Mouse (Mus musculus): ENCODE results near the gene Pak2. TPM values are rescaled to one million over a fixed set of nuclear protein-coding genes. Genes with fewer than 3 reads are reported as not detected.

Pak2 gene
- 10 to 100 TPM; 29.4 to 32.2 (median 30.6) TPM for total RNA-seq (2022)

DNA sequence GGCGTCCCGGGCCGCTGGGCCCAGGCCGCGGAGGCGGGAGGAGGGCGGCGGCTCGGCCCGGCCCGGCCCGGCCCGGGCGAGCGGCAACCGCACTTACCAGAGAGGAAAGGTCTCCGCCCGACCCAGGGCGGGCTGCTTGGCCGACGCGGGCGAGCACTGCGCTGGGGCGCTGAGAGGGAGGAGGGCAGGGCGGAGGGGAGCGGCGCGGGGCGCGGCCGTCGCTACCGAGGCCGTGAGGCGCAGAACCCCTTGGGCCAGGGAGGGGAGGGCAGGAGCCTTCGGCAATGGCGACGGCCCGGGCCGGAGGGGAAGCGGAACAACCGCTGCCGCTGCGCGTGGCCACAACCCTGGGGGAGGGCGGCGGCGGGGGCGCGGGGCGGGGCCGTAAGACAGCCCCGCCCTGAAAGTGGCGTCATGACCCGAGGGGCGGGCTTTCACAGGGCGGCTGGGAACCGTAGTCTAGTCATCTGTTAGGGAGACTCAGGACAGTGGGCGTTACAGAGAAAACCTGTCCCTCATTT lies at the start of gene Pak2:
Gene Pak2, minus strand, starts transcription at position 352 of the 521 bp plus-strand sequence.
- DNase-seq (ENCODE audit: low spot score in 2 of 2): peak; percentile 68 to 72

DNA sequence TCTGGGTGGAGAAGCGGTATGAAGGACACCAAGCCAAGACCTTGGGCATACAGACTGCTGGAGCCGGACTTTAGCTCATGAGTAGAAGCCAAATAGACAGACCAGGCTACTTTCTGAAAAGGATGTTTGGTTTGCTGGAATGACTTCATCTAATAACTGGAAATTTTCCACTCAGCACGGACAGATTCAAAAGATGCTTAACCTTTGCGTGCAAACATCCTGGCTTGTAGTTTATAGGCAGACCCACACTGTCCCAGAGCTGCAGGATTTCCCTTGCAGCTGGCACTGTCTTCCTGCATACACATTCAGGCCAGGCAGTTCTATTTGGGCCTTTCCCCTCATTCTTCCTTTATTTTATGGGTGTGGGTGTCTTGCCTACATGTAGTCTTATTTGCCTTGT lies 47.9 kb upstream of the Pak2 start:
- no peak for DNase-seq (ENCODE audit: low spot score in 2 of 2)

DNA sequence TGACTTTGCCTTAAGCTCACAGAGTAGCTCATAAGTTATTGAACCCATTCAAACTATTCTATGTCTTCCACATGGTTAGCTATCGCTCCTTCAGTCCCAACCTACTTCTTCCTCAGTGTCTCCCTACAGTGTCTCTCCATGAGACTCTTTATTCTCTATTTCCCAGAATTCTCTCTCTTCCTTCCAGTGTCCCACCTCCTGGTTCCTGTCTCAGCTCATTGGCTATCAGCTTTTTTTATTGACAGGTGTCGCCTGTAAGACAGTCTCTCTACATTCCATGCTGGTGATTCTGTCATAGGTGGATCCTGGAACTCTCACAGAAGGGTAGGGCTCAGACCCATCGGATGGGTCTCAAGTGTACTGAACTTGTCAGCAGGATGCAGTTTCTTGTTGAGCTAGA lies 46.2 kb upstream of the Pak2 start:
- no peak for DNase-seq (ENCODE audit: low spot score in 2 of 2)

DNA sequence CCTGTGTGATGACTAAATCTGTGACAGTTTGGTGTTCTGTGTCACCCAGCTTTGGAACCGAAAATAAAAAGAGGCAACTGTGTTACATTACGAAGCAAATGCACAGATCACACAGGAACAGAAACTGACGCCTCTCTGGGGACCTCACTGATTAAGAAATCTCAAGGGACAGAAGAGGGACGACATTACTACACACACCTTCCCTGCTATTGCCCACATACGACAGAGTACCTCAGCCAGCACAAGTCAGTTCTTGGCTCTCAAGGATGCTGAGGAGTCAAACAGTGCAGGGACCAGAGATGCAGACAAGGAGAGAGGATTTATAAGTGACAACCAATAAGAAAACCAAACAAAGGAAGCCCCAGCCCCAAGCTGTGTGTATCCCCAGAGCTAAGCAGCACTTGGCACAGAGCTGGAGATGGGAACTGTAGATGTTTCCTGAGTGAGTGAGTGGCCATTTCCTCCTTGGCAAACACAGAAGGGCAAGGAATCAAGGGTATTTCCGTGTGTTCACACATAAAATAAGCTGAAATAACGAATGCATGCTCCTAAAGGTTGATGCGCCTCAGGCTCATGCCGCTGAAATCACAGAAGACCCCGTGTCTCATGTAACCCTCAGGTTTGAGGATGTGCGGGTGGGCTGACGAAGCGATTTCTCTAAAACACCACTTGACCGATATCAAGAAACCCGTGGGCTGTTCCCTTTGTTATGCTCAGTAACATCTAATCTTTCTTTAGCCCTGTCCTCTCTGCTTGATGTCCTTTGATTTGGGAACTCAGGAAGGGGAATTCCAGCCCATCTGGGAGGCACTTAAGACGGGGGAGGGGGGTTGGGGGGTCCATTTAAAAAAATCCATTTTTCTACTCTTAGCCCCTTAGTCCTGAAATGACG lies 45.5 kb upstream of the Pak2 start:
- DNase-seq (ENCODE audit: low spot score in 2 of 2): no peak

DNA sequence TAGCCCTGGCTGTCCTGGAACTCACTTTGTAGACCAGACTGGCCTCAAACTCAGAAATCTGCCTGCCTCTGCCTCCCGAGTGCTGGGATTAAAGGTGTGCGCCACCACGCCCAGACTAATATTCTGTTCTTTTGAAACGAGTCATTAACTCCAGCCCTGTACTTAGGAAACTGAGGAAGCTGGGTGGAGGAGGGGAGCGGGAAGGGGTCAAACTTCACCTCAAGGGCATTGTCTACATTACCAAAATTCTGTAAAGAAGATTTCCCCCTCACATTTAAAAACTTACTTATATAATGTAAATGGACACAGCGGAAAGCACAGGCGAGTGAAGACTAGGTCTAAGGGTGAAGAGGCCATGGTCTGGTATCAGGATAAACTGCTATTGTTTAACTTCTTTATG lies 44.9 kb upstream of the Pak2 start:
- no peak for DNase-seq (ENCODE audit: low spot score in 2 of 2)

DNA sequence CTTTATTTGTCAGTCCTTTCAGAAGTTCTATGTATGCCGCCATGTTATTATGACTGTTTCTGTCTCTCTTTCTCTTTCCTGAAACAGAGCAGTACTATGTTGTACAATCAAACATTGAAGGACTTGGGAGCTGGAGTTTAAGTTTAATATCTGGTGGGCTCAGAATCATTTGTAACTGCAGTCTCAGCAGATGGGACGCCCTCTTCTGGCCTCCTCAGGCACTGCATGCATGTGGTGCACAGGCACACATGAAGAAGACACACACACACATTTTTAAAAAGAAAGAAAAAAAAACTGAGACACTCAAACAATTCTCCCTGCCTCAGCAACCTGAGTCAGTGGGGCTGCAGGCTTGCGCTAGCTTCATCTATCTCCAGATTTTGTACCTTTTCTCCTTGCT lies 41.3 kb upstream of the Pak2 start:
- no peak for DNase-seq (ENCODE audit: low spot score in 2 of 2)

DNA sequence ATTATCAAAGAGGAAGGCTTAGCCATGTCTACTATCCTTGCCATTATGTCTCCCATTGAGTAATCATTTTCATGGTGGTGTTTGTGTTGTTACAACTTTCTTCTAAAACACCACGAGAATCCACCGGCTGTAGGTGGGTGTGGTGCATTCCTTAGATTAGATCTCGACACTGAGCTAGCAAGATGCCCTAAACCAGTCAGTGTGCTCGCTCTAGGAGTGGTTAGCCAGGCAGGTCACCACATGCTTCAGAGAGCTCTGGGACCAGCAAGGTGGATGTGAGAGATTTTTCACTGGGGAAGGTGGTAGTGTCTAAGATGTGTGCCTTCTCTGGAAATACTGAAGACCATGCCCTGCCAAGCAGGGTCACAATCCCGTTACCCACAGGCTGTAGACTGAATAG lies 37.0 kb upstream of the Pak2 start:
- DNase-seq (ENCODE audit: low spot score in 2 of 2): no peak

DNA sequence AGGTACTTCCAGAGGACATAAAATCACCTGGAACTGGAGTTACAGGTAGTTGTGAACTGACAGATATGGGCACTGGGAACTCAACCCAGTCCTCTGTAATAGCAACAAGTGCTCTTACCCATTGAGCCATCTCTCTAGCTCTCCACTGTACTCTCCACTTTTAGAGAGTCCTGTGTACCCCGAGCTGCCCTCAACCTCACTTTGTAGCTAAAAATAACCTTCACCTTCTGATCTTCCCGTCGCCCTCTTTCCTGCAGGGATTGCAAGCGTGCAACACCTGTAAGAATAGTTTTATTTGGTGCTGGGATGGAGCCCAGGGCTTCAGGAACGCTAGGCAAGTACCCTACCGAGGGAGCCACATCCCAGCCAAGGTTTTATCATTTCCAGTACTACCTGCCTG lies 36.6 kb upstream of the Pak2 start:
- no peak for DNase-seq (ENCODE audit: low spot score in 2 of 2)

DNA sequence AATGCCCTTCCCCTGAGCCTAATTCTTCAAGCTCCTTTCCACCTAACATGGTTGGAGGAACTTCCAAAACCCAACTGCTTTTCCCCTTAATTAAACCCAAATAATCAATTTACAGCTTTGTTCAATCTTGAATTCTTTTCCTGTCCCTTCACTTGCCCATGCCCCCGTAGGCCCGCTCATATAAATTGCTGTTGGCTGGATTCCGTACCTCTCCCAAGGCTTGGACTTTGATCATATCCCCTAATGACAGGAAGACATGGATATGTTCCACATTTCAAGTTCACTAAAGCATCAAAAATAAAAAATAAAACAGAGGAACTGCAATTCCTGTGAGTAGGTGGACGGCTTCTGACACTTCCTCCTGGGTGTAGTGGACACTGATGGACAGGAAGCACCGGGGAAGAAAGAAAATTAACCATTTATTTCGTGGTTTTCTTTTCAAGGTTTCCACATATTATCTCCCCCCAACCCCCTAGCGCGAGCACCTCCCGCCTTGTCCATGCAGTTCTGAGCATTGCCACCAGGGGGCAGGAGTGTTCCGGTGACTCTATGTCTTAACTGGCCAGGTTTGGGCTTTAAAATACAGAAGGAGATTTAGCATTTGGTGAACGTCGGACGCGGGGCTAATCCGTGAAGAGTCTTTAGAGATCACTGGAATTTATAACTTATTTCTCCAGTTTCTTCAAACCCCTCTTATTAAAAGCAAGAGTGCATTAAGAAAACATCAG lies 36.0 kb upstream of the Pak2 start:
- DNase-seq (ENCODE audit: low spot score in 2 of 2): peak; percentile 53 to 84

DNA sequence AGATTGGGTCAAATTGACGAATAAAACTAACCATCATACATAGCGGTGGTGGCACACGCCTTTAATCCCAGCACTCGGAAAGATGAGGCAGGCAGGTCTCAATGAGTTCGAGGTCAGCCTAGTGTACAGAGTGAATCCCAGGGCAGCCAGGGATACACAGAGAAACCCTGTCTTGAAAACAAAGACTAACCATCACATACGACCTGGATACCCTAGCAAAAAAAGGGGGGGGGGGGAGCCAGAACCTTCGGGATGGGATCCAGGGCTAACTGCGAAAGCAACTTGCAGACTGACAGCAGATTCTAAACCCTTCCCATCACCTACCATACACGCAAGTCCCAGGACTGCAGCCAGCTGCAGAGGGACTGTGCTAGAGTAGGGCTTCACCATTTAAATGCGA lies 35.3 kb upstream of the Pak2 start:
- DNase-seq (ENCODE audit: low spot score in 2 of 2): no peak

DNA sequence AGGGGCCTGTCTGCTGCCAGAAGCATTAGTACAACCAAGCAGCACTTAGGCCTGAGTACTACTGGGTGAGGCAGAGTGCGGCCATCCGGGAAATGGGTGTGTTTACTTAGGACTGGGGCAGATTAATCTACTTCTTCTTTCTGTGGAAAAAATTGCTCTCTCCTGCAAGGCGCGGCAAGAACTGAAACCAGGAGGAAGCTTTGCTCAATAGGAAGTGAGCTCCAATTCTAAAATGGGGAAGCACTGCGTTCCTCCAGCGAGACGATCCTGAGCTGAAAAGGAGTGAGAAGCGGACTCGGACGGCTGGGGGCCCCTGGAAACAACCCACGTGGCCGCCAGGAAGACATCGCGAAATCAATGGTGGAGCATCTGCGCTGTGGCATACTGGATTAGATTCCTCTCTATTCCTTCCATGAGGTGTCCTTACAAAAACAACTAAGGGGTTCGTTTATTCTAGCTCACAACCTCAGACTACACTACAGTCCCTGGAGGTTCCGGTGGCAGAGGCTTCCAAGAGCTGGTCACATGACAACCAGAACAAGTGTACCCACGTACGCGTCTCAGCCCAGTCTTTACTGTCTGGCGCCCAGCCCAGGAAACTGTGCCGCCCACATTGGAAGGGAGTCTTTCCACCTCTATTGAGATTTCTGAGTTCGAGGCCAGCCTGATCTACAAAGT lies 34.5 kb upstream of the Pak2 start:
- peak; percentile 41 to 63 for DNase-seq (ENCODE audit: low spot score in 2 of 2)

DNA sequence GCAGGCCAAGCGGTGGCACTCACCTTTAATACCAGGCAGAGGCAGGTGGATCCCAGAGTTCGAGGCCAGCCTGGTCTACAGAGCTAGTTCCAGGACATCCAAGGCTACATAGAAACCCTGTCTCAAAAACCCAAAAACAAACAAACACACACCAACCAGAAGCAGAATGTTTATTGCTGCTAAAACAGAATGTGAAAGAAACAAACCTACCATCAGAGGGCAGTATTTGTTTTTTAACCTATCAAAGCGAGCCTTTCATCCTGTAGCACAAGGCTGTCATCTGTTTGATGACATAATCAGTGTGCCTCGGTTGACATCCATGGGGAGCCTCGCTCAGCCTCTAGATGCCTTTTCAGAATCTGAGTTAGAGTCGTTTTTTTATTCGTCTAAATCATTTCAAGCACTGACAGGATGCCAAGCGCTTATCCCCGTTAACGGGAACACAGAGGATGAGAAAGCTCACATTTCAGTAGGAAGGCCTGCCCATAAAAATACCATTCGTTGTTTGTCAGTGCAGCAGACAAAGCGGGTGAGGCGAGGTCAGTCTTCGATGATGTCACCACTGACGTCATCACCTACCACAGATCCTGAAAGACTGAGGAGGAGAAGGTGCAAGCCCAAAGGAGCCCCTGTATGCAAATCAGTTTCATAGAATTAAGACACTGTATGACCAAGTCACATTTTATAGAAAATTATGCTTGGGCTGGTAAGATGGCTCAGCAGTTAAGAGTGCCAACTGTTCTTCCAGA lies 32.0 kb upstream of the Pak2 start:
- DNase-seq (ENCODE audit: low spot score in 2 of 2): no peak

DNA sequence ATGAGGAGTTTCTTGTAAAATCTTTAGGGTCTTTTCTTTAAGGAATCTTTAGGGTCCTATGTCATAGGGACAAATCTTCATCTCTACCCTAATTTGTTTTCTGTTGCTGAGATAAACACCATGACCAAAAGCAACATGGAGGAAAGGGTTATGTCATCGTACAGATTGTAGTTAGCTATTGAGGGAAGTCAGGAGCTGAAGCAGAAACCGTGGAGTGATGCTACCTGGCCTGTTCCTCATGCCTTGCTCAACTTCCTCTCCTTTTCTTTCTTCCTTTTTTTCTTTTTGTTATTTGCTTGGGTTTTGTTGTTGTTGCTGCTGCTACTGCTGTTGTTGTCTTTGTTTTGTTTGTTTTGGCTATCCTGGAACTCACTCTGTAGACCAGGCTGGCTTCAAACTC lies 29.4 kb upstream of the Pak2 start:
- no peak for DNase-seq (ENCODE audit: low spot score in 2 of 2)

DNA sequence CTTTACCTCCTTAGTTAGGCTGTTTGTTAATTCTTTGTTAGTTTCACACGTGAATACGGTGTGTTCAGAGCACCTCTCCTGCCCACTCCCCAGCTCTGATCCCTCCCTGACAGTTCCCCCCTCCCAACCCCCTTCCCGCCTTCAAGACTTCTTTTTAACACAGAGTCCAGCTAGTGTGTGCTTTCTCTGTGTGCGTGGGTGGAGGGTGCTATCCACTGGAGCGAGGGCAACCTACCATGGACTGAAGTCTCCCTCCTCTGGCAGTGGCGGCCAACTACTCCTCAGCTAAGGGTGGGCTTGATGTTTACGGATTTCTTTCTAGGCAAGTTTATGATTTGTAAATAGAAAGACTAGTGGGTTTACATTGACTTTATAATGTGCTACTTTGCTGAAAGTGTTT lies 29.0 kb upstream of the Pak2 start:
- DNase-seq (ENCODE audit: low spot score in 2 of 2): no peak

DNA sequence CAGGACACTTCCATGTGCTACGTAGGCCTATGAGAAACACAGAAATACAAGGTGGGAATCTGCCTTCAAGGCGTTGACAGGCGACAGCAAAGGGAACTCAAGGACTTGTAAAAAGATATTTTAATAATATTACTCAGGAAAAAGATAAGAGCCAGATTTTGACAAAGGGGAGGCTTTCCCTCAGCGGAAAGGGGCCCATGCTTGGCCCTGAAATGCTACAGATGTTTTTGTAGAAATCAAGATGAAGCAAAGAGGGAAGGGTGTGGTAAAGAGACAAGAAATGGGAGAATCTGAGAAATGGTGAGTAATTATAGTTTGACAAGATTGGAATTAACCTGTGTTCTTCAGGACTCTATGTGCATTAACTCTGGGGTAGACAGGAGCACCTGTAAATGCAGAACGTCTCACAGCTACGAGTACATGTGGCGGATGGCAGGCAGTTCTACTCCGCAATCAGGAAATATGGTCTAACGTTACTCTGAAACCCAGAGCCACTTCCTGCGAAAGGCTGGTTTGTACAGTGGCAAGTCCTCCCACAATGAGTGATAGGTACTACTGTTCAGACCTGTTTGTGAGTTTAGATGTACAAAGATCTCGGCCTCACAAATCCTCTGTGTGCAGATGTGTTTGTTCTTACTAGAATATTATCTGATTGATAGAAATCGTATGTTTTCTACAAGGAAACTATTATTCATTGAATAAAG lies 28.4 kb upstream of the Pak2 start:
- no peak for DNase-seq (ENCODE audit: low spot score in 2 of 2)

DNA sequence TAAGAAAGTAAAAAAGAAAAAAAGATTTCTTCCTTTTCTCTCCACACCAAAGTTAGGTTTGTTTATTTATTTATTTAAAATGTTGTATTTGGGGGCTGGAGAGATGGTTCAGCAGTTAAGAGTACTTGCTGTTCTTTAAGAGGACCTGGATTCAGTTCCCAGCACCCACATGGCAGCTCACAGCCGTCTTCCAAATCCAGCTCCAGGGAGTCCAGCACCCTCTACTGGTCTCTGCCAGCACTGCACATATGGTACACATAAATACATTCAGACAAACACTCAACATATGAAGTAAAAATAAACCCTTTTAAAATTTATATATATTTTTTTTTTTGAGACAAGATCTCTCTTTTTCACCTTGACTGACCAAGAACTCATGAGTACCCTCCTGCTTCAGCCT lies 26.6 kb upstream of the Pak2 start:
- no peak for DNase-seq (ENCODE audit: low spot score in 2 of 2)

DNA sequence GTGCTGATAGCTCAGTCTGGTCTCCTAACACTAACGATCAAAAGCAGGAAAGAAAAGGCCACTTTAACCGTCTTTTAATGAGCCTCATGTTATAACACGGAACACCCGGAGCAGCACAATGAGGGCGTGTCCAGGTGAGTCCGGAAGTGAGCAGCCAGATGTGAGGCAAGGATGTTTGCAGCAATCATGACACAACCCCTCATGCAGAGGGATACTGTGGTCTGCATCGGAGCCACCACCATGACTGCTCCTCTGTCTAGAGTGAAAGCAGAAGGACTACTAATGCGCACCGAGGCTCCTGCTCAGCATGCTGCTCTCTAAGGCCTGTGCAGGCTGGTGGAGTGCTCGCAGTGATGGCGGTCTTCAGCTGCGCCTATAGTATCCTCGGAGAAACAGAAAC lies 23.2 kb upstream of the Pak2 start:
- no peak for DNase-seq (ENCODE audit: low spot score in 2 of 2)

DNA sequence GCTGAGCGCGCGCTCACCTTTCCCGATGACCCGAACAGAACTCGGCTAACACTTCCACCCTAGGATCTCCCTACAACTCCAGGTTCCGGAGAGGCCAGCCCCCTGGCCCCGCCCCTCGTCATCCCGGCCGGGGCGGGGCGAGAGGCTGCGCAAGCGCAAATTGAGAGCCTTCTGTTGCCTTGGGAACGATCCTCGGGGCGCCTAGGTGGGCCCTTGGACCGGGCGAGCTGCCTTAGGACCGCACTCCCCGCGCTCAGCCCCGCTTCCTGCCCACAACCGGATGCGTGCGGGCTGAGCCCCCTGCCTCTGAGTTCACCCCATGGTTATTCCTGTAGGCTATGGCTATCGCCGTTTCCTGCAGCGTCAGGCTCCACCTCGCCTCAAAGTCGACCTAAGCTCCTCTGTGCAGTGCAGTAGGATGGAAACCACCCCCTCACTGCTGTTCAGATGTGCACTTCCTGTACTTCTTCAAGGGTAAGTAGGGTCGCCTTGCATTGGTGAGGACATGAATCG lies 20.6 kb upstream of the Pak2 start, which contains the start of the genes Pigx and Cep19:
Gene Pigx, minus strand, starts transcription at position 103 of the 513 bp plus-strand sequence.
Gene Cep19, plus strand, starts transcription at position 163 of the 513 bp plus-strand sequence.
- peak; percentile 79 to 84 for DNase-seq (ENCODE audit: low spot score in 2 of 2)

DNA sequence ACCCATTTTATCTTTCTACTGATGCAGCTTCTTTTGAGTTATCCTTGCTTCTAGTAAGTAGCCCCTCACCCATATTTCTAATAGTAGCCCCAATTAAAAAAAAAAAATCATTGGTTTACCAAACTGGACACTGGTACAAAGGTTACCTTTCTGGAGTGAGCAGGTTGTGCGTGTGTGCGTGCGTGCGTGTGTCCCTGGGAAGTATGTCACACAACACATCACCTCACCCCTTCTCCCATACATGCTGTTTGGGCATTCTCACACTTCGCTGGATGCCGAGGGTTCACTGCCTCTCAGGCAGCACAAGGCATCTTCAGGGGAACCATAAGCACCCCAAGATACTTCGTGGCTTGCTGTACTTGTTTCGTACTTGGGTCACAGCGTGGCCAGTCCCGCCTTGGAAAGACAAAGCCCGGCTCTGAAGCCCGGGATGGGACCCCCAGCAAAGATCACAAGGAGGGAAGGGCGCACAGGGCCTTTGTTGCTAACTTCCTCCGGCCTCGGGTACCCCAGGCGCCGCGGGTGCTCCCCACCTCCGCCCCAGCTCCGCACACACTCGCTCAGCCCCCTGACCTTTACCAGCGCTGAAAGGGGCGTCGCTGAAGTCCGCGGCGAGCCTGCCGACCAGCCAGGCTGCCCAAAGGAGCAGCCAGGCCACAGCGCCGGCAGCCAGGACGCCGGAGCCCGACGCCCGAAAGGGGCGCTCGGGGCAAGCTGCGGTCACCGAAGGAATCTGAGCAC lies 19.9 kb upstream of the Pak2 start:
- DNase-seq (ENCODE audit: low spot score in 2 of 2): no peak
